Mouse (Mus musculus) ES-E14 (cell line): Measurements from ENCODE around the gene Lysmd4. TPM values are rescaled to one million over a fixed set of nuclear protein-coding genes. Genes with fewer than 3 reads are reported as not detected.
"Not testable (repeated sequence)": the region's sequence is repeated elsewhere in the genome, so short reads cannot be mapped to it uniquely, and the experiment has no call there.

Experiments used
- DNase-seq: peaks from one replicate; pipeline ENCODE4 v3.0.0-alpha.2; 2013; ENCODE audit warnings: low read depth, low spot score
- H3K27ac ChIP-seq: 2 replicates; pipeline ENCODE4 v1.5.1; 2012; ENCODE audit warnings: low read depth, mild to moderate bottlenecking, low read length, moderate library complexity, mixed read lengths; ENCODE audit not compliant: poor library complexity, insufficient read depth, severe bottlenecking
- H3K36me3 ChIP-seq: 2 replicates; pipeline ENCODE4 v1.6.1; 2012; ENCODE audit warnings: mild to moderate bottlenecking, low read length, moderate library complexity, mixed read lengths; ENCODE audit not compliant: control insufficient read depth, poor library complexity, insufficient read depth, severe bottlenecking
- H3K4me1 ChIP-seq, 2 experiments: fragments of 150-350 bp in 1 of 2; sonication (generic) in 1 of 2; 2 replicates each; pipeline ENCODE4 v1.6.1; 2012; ENCODE audit warnings: low read length in 2 of 2, mild to moderate bottlenecking in 1 of 2, mixed read lengths in 1 of 2; ENCODE audit not compliant: control insufficient read depth in 2 of 2, insufficient read depth in 2 of 2, poor library complexity in 1 of 2
- H3K4me3 ChIP-seq, 2 experiments: fragments of 150-350 bp in 1 of 2; sonication (generic) in 1 of 2; 2 replicates each; pipeline ENCODE4 v1.5.1; 2012; ENCODE audit warnings: low read length in 2 of 2, low read depth in 1 of 2, mild to moderate bottlenecking in 1 of 2, mixed read lengths in 1 of 2; ENCODE audit not compliant: insufficient read depth in 1 of 2, poor library complexity in 1 of 2, severe bottlenecking in 1 of 2
- H3K9ac ChIP-seq: 2 replicates; pipeline ENCODE4 v1.6.1; 2012; ENCODE audit warnings: low read depth, mild to moderate bottlenecking, low read length, mixed read lengths; ENCODE audit not compliant: poor library complexity, insufficient read depth, severe bottlenecking
- H3K9me3 ChIP-seq: fragments of 150-350 bp; sonication (generic); 2 replicates; pipeline ENCODE4 v1.6.1; 2012; ENCODE audit warnings: low read depth, mild to moderate bottlenecking, low read length; ENCODE audit not compliant: control insufficient read depth, insufficient read depth
- CHD2 ChIP-seq: IDR thresholded peaks from 2 replicates; pipeline ENCODE4 v1.6.1; 2014; ENCODE audit warnings: mild to moderate bottlenecking, low read depth, low read length, inconsistent platforms
- HCFC1 ChIP-seq: IDR thresholded peaks from 2 replicates; pipeline ENCODE4 v1.6.1; 2012; ENCODE audit warnings: low read length, inconsistent platforms, borderline replicate concordance; ENCODE audit not compliant: insufficient read depth
- MAFK ChIP-seq: IDR thresholded peaks from 2 replicates; pipeline ENCODE4 v1.6.1; 2014; ENCODE audit warnings: mild to moderate bottlenecking, low read depth, low read length, inconsistent platforms; ENCODE audit not compliant: insufficient read depth
- ZC3H11A ChIP-seq: IDR thresholded peaks from 2 replicates; pipeline ENCODE4 v1.6.1; 2012; ENCODE audit warnings: low read depth, mild to moderate bottlenecking, inconsistent platforms, low read length, borderline replicate concordance
- ZNF384 ChIP-seq: IDR thresholded peaks from 2 replicates; pipeline ENCODE4 v1.6.1; 2012; ENCODE audit warnings: low read depth, low read length, inconsistent platforms
- in situ Hi-C, 2 experiments: fragments of 600-800 bp; cut with MboI; formaldehyde crosslinking; loops; one replicate each; pipeline ENCODE4 v1.15.1; 2025; ENCODE audit warnings: low sequenced_read_pairs in 2 of 2, inconsistent platforms in 1 of 2; ENCODE audit not compliant: unreplicated experiment in 2 of 2
- total RNA-seq: library from RNA; depleted of rRNA; stranded (reverse); fragments of 300-350 nt; gene quantifications from 2 replicates; pipeline ENCODE4 v1.2.3, GENCODE M21; 2012

The Lysmd4 gene
- total RNA-seq, 1 experiment, result 6.1 TPM

GRCm38 (mm10) chr7:67259828-67260563 is 37.7 kb downstream of the Lysmd4 start:
- Histone ChIP-seq H3K9me3 (no peaks in the 10 kb centered on the region), H3K4me3 (no peak overlapping the region), H3K4me1 (no peaks in the 10 kb centered on the region), H3K36me3 (no peaks in the 10 kb centered on the region), H3K9ac (no peak overlapping the region), H3K27ac (no peak overlapping the region)
- TF ChIP-seq MAFK, result no peak
- no peak for TF ChIP-seq CHD2
- no peak for TF ChIP-seq ZNF384
- no peak for TF ChIP-seq ZC3H11A
- TF ChIP-seq HCFC1, result no peak
- in situ Hi-C loops, result no loop called here
- no peak for DNase-seq

GRCm38 (mm10) chr7:67270447-67270846 is 48.1 kb downstream of the Lysmd4 start:
- H3K27ac ChIP-seq, H3K9ac ChIP-seq, H3K9me3 ChIP-seq, in situ Hi-C loops, DNase-seq, H3K4me1 ChIP-seq, H3K4me3 ChIP-seq, H3K36me3 ChIP-seq: not testable (repeated sequence)

GRCm38 (mm10) chr7:67283581-67283980 is 61.2 kb downstream of the Lysmd4 start:
- H3K4me1 ChIP-seq, result peaks cover 0 to 2% of the 10 kb centered on the region in 2 experiments; a peak in 1 of 4 replicates
- H3K9ac ChIP-seq, result no peak overlapping the region
- no peaks in the 10 kb centered on the region for H3K9me3 ChIP-seq
- TF ChIP-seq ZC3H11A (no peak), MAFK (no peak), ZNF384 (no peak), CHD2 (no peak), HCFC1 (no peak)
- H3K36me3 ChIP-seq, result no peaks in the 10 kb centered on the region
- in situ Hi-C loops, result no loop called here
- no peak overlapping the region for H3K4me3 ChIP-seq
- no peak for DNase-seq
- H3K27ac ChIP-seq, result no peak overlapping the region

DNA sequence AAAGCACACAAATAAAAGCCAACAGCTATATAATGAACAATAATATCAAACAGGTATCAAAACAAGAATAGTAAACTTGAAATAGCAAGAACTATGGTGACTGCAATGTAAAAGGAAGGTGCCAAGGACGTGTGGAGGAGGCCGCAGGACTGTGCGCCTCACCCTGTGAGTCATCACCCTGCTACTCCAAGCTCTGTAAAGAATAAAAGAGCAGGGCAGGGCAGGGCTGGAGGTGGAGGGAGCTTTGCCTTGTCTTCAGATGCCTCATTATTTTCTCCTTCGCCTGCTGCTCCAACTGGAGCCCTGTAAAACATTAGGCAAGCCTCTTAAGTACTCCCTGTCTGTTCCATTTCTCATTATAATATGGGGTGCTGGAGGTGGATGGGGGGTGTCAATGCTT is 65.1 kb downstream of the Lysmd4 start:
- TF ChIP-seq CHD2, result no peak
- TF ChIP-seq ZNF384, result no peak
- TF ChIP-seq ZC3H11A, result no peak
- no peak for TF ChIP-seq HCFC1
- no peak for TF ChIP-seq MAFK
- in situ Hi-C loops, result no loop called here
- Histone ChIP-seq H3K36me3 (no peaks in the 10 kb centered on the region), H3K9me3 (no peaks in the 10 kb centered on the region), H3K4me1 (peaks cover 0 to 2% of the 10 kb centered on the region in 2 experiments; a peak in 1 of 4 replicates), H3K27ac (no peak overlapping the region), H3K9ac (no peak overlapping the region), H3K4me3 (no peak overlapping the region)
- peak; percentile 6 for DNase-seq

- Histone ChIP-seq H3K4me1 (peaks cover 0 to 2% of the 10 kb centered on the region in 2 experiments; a peak in 1 of 4 replicates), H3K36me3 (no peaks in the 10 kb centered on the region), H3K9ac (no peak overlapping the region), H3K27ac (no peak overlapping the region), H3K4me3 (no peak overlapping the region), H3K9me3 (no peaks in the 10 kb centered on the region)
- no peak for TF ChIP-seq MAFK
- in situ Hi-C loops, result no loop called here
- DNase-seq, result no peak
Measured at GRCm38 (mm10) chr7:67291356-67291755, 69.0 kb downstream of the Lysmd4 start.
